Mouse (Mus musculus): ENCODE data around the gene Taok2. TPM values are rescaled to one million over a fixed set of nuclear protein-coding genes. Genes with fewer than 3 reads are reported as not detected.

Gene Taok2
- polyA plus RNA-seq, 1 experiment from 2014 or later, result 29.1 TPM

GRCm38 (mm10) chr7:126888852-126889251, 4.3 kb upstream of the Taok2 start:
- H3K9me3 ChIP-seq (ENCODE audit: control insufficient read depth, low read length), result no peaks in the 10 kb centered on the region
- H3K4me3 ChIP-seq (ENCODE audit: low read depth, low read length), result no peak overlapping the region
- H3K27me3 ChIP-seq (replicated peaks; ENCODE audit: control insufficient read depth, insufficient read depth, low read length), result no peaks in the 10 kb centered on the region
- WGBS, result 49% methylated on average over 7 of the region's 7 CpGs
- no peak overlapping the region for H3K27ac ChIP-seq (replicated peaks; ENCODE audit: low read depth, low read length)
- H3K36me3 ChIP-seq (ENCODE audit: control insufficient read depth, insufficient read depth, low read length), result peaks cover 13% of the 10 kb centered on the region
- no peak overlapping the region for H3K4me2 ChIP-seq (ENCODE audit: low read depth, low read length)
- ATAC-seq (ENCODE audit: low read depth), result no peak
- DNase-seq (ENCODE audit: low spot score), result no peak
- no peak overlapping the region for H3K9ac ChIP-seq (ENCODE audit: low read depth, low read length)
- H3K4me1 ChIP-seq (ENCODE audit: control insufficient read depth, insufficient read depth, low read length), result no peaks in the 10 kb centered on the region

DNA sequence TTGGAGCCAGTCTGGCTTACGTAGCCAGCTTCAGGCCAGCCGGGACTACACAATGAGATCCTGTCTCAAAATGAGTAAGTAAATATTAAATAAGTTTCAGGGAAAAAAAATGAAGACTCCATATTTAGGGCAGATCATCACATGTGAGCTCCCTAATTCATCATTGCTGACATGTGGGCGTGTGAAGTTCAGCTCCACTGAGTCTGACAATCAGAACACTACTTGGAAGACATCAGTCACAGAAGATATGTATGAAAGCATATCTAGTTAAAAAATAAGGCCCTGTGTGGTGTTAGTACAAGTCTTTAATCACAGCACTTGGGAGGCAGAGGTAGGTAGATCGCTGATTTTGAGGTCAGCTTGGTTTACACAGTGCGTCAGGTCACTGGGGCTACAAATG, 2.8 kb upstream of the Taok2 start:
- Histone ChIP-seq H3K27me3 (replicated peaks; ENCODE audit: control insufficient read depth, insufficient read depth, low read length) (no peaks in the 10 kb centered on the region), H3K4me3 (ENCODE audit: low read depth, low read length) (no peak overlapping the region), H3K9me3 (ENCODE audit: control insufficient read depth, low read length) (no peaks in the 10 kb centered on the region), H3K4me1 (ENCODE audit: control insufficient read depth, insufficient read depth, low read length) (peaks cover 10% of the 10 kb centered on the region), H3K36me3 (ENCODE audit: control insufficient read depth, insufficient read depth, low read length) (peaks cover 13% of the 10 kb centered on the region), H3K27ac (replicated peaks; ENCODE audit: low read depth, low read length) (no peak overlapping the region), H3K4me2 (ENCODE audit: low read depth, low read length) (no peak overlapping the region), H3K9ac (ENCODE audit: low read depth, low read length) (no peak overlapping the region)
- 70% methylated on average over 5 of the region's 5 CpGs for whole genome bisulfite sequencing
- DNase-seq (ENCODE audit: low spot score) (no peak), ATAC-seq (ENCODE audit: low read depth) (no peak)

DNA sequence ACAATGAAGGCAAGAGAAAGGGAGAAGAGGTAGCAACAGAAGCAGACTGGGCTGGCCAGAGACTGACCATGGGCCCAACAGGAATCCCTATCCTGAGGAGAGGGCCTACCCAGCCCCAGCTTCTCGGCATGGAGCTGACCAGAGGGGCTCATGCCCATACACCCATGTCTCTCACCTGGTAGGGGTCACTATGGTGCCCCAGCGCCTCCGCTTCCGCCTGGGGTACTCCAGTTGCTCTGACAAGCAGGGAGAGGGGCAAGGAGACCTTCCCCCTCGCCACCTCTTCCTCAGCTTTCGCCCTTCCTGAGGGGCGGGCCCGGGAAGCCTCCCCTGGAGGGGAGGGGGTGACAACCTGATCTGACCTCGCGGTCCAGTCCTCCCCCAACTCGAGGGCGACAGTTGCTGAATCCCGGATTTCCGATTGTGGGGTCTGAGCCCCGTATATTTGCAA, 747 bp downstream of the Taok2 start:
- no peaks in the 10 kb centered on the region for H3K27me3 ChIP-seq (replicated peaks; ENCODE audit: control insufficient read depth, insufficient read depth, low read length)
- WGBS, result under 1% methylated on average over 10 of the region's 15 CpGs
- H3K4me1 ChIP-seq (ENCODE audit: control insufficient read depth, insufficient read depth, low read length), result peaks cover 24% of the 10 kb centered on the region
- H3K27ac ChIP-seq (replicated peaks; ENCODE audit: low read depth, low read length), result peak overlapping the region; percentile 90
- peaks cover 22% of the 10 kb centered on the region for H3K36me3 ChIP-seq (ENCODE audit: control insufficient read depth, insufficient read depth, low read length)
- peak overlapping the region; percentile 83 for H3K9ac ChIP-seq (ENCODE audit: low read depth, low read length)
- H3K4me3 ChIP-seq (ENCODE audit: low read depth, low read length), result peak overlapping the region; percentile 73
- DNase-seq (ENCODE audit: low spot score) (no peak), ATAC-seq (ENCODE audit: low read depth) (no peak)
- peak overlapping the region; percentile 94 for H3K4me2 ChIP-seq (ENCODE audit: low read depth, low read length)
- H3K9me3 ChIP-seq (ENCODE audit: control insufficient read depth, low read length), result no peaks in the 10 kb centered on the region

DNA sequence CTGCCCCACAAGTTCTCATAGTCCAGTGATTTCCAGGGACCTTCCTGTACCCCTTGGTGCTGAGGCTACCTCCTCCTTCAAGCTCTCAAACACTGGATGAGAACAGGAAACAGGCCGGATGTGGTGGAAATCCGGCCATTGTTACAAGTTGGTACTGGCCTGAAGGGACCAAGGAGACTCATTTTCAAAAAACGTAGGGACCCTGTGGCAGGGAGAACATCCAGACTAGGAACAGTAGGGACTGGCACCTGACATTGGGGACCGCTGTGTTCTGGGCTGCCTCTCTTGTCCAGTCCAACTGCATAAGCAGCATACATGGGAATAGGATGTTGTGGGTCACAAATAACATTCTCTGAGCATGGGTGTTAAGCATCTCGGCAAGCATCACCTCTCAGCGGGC, 3.5 kb downstream of the Taok2 start:
- H3K4me1 ChIP-seq (ENCODE audit: control insufficient read depth, insufficient read depth, low read length), result peaks cover 24% of the 10 kb centered on the region
- ATAC-seq (ENCODE audit: low read depth) (no peak), DNase-seq (ENCODE audit: low spot score) (no peak)
- WGBS, result 76% methylated on average over 6 of the region's 6 CpGs
- H3K36me3 ChIP-seq (ENCODE audit: control insufficient read depth, insufficient read depth, low read length), result peaks cover 46% of the 10 kb centered on the region
- peak overlapping the region; percentile 94; the same call in 1 of the 2 replicates for H3K4me2 ChIP-seq (ENCODE audit: low read depth, low read length)
- H3K27ac ChIP-seq (replicated peaks; ENCODE audit: low read depth, low read length), result no peak overlapping the region
- no peaks in the 10 kb centered on the region for H3K27me3 ChIP-seq (replicated peaks; ENCODE audit: control insufficient read depth, insufficient read depth, low read length)
- no peak overlapping the region for H3K4me3 ChIP-seq (ENCODE audit: low read depth, low read length)
- peak overlapping the region; percentile 35 for H3K9ac ChIP-seq (ENCODE audit: low read depth, low read length)
- H3K9me3 ChIP-seq (ENCODE audit: control insufficient read depth, low read length), result no peaks in the 10 kb centered on the region

- Histone ChIP-seq H3K27me3 (replicated peaks; ENCODE audit: control insufficient read depth, insufficient read depth, low read length) (no peaks in the 10 kb centered on the region), H3K9ac (ENCODE audit: low read depth, low read length) (no peak overlapping the region), H3K4me3 (ENCODE audit: low read depth, low read length) (no peak overlapping the region), H3K27ac (replicated peaks; ENCODE audit: low read depth, low read length) (no peak overlapping the region), H3K36me3 (ENCODE audit: control insufficient read depth, insufficient read depth, low read length) (peaks cover 84% of the 10 kb centered on the region), H3K4me2 (ENCODE audit: low read depth, low read length) (no peak overlapping the region), H3K9me3 (ENCODE audit: control insufficient read depth, low read length) (no peaks in the 10 kb centered on the region), H3K4me1 (ENCODE audit: control insufficient read depth, insufficient read depth, low read length) (peaks cover 14% of the 10 kb centered on the region)
- WGBS, result 97% methylated on average over 1 of the region's 1 CpGs
- no peak for ATAC-seq (ENCODE audit: low read depth)
- no peak for DNase-seq (ENCODE audit: low spot score)
These were observed 7.3 kb downstream of the Taok2 start for GRCm38 (mm10) chr7:126877239-126877638.

DNA sequence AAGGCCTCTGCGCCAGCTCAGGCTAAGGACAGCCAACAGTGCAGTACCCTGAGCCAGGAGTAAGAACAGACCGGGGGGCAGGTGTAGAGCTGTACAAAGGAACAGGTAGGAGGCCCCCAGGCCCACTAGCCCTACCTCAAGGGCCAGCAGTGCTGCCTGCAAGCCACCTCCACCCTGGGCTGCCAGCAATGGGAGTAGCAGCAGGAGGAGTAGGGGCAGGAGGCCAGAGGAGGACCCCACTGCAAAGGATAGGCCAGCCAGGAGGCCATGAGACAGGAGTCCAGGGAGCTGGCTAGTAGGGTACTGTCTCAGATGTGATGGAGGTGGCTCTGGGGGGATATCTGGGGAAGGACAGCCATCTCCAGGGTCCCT, 14.0 kb downstream of the Taok2 start:
- DNase-seq (ENCODE audit: low spot score), result no peak
- WGBS, result 94% methylated on average over 2 of the region's 2 CpGs
- Histone ChIP-seq H3K4me3 (ENCODE audit: low read depth, low read length) (no peak overlapping the region), H3K9ac (ENCODE audit: low read depth, low read length) (no peak overlapping the region), H3K4me1 (ENCODE audit: control insufficient read depth, insufficient read depth, low read length) (no peaks in the 10 kb centered on the region), H3K27me3 (replicated peaks; ENCODE audit: control insufficient read depth, insufficient read depth, low read length) (no peaks in the 10 kb centered on the region), H3K9me3 (ENCODE audit: control insufficient read depth, low read length) (no peaks in the 10 kb centered on the region), H3K27ac (replicated peaks; ENCODE audit: low read depth, low read length) (no peak overlapping the region), H3K4me2 (ENCODE audit: low read depth, low read length) (no peak overlapping the region), H3K36me3 (ENCODE audit: control insufficient read depth, insufficient read depth, low read length) (peaks cover 99% of the 10 kb centered on the region)
- no peak for ATAC-seq (ENCODE audit: low read depth)

- 91% methylated on average over 23 of the region's 23 CpGs for WGBS
- Histone ChIP-seq H3K27ac (replicated peaks; ENCODE audit: low read depth, low read length) (no peak overlapping the region), H3K9me3 (ENCODE audit: control insufficient read depth, low read length) (no peaks in the 10 kb centered on the region), H3K4me3 (ENCODE audit: low read depth, low read length) (no peak overlapping the region), H3K4me1 (ENCODE audit: control insufficient read depth, insufficient read depth, low read length) (no peaks in the 10 kb centered on the region), H3K36me3 (ENCODE audit: control insufficient read depth, insufficient read depth, low read length) (peaks cover 99% of the 10 kb centered on the region), H3K27me3 (replicated peaks; ENCODE audit: control insufficient read depth, insufficient read depth, low read length) (no peaks in the 10 kb centered on the region), H3K4me2 (ENCODE audit: low read depth, low read length) (no peak overlapping the region), H3K9ac (ENCODE audit: low read depth, low read length) (no peak overlapping the region)
- DNase-seq (ENCODE audit: low spot score), result no peak
- ATAC-seq (ENCODE audit: low read depth), result no peak
These were observed 14.6 kb downstream of the Taok2 start for GRCm38 (mm10) chr7:126869780-126870519.

DNA sequence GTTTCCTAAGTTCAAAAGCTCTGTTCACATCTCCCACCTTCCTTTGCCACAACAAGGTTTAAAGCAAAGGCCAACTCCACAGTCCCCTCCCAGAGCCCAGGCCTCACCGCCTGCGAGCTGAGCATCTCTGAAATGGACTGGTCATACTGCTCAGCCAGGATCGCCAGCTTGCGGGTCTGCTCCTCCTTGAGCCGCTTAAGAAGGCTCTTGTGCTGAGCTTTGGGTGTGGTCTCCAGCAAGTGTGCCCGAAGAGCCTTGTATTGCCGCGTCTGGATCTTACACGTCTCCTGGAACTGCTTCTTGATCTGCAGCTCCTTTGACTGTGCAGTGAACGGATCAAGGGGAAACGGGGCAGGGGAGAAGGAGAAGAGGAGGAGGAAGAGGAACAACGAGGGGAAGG, 16.5 kb downstream of the Taok2 start:
- H3K27me3 ChIP-seq (replicated peaks; ENCODE audit: control insufficient read depth, insufficient read depth, low read length), result no peaks in the 10 kb centered on the region
- H3K9me3 ChIP-seq (ENCODE audit: control insufficient read depth, low read length), result no peaks in the 10 kb centered on the region
- H3K4me2 ChIP-seq (ENCODE audit: low read depth, low read length), result no peak overlapping the region
- no peak overlapping the region for H3K27ac ChIP-seq (replicated peaks; ENCODE audit: low read depth, low read length)
- no peak overlapping the region for H3K9ac ChIP-seq (ENCODE audit: low read depth, low read length)
- H3K4me1 ChIP-seq (ENCODE audit: control insufficient read depth, insufficient read depth, low read length), result peaks cover 8% of the 10 kb centered on the region; the same call in 1 of the 2 replicates
- H3K36me3 ChIP-seq (ENCODE audit: control insufficient read depth, insufficient read depth, low read length), result peaks cover 92% of the 10 kb centered on the region
- WGBS, result 85% methylated on average over 12 of the region's 12 CpGs
- DNase-seq (ENCODE audit: low spot score), result no peak
- no peak for ATAC-seq (ENCODE audit: low read depth)
- no peak overlapping the region for H3K4me3 ChIP-seq (ENCODE audit: low read depth, low read length)

DNA sequence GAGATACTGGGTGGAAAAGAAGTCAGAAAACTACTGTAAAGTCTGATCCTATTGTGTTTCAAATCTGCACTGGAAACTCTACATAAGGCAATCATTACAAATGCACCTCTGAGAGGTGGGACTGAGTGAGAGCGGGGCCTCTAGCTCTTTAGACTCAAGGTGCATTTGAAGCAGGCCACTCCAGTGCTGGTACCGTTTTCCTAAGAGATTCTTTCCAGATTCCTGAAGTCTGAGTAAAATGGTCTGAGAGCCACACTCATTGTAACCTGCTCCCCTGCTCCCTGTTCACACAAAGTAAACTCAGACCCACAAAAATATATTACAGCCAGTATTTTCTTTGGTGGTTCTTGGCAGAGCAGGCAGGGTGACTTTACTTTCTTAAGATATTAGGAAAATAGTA, 17.0 kb downstream of the Taok2 start:
- DNase-seq (ENCODE audit: low spot score) (no peak), ATAC-seq (ENCODE audit: low read depth) (no peak)
- Histone ChIP-seq H3K4me1 (ENCODE audit: control insufficient read depth, insufficient read depth, low read length) (peaks cover 11% of the 10 kb centered on the region), H3K36me3 (ENCODE audit: control insufficient read depth, insufficient read depth, low read length) (peaks cover 88% of the 10 kb centered on the region), H3K27me3 (replicated peaks; ENCODE audit: control insufficient read depth, insufficient read depth, low read length) (no peaks in the 10 kb centered on the region), H3K4me3 (ENCODE audit: low read depth, low read length) (no peak overlapping the region), H3K9ac (ENCODE audit: low read depth, low read length) (no peak overlapping the region), H3K27ac (replicated peaks; ENCODE audit: low read depth, low read length) (no peak overlapping the region), H3K9me3 (ENCODE audit: control insufficient read depth, low read length) (no peaks in the 10 kb centered on the region), H3K4me2 (ENCODE audit: low read depth, low read length) (no peak overlapping the region)
- 81% methylated on average over 2 of the region's 2 CpGs for WGBS

Measured in embryonic facial prominence, embryonic 14.5 days (tissue).